Mouse (Mus musculus) adrenal gland, adult 2 months (tissue): ENCODE measurements around the gene Dnmbp. TPM values are rescaled to one million over a fixed set of nuclear protein-coding genes. Genes with fewer than 3 reads are reported as not detected.

Experiments used
- DNase-seq: peaks from one replicate; pipeline ENCODE4 v3.0.0; 2021
- polyA plus RNA-seq: library from polyadenylated mRNA; depleted of rRNA; stranded (reverse); fragments of >200 nt; gene quantifications from 2 replicates; pipeline ENCODE4 v1.2.3, GENCODE M21; 2012
- total RNA-seq, 2 experiments: library from RNA; stranded (reverse); gene quantifications; 2 replicates each; pipeline ENCODE4 v1.2.3; 2021

The Dnmbp gene
- total and polyA plus RNA-seq, 3 experiments = 10.8 to 13.9 (median 13.3) TPM

DNA sequence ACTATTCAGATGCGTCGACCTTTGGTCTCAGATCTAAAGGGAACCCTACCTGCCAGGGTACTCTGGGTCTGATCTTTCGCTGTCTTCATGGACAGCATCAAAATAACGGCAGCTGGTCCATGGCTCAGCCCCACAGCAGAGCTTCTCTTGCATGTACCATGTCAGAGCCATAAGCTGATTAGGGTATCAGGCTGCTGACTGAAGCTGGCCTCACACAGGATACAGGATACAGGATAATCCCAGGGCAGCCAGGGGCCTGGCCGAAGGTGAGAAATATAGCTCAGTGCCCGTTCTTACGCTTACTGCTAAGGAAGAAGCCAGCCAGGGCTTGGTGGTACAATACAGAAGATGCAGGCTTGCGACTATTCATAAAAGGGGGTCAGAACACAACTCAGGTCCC lies 4.6 kb upstream of the Dnmbp start:
- DNase-seq = no peak

DNA sequence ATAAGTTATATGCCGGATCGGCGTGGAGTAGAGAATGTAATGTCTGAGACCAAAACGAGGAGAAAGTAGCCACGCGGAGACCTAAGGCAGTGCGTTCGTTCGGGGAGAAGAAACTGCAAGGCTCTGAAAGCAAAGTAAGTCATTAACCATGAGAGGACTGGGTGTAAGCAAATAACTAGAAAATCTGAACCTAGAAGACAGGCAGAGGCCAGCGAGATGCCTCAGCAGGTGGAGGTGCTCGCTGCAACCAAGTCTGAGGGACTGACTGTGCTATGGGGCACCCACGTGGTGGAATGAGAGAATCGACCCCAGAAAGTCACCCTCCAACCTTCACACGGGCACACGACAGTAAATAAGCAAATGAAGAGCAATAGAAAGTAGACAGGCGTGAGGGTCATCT lies 3.1 kb upstream of the Dnmbp start:
- DNase-seq = no peak

DNA sequence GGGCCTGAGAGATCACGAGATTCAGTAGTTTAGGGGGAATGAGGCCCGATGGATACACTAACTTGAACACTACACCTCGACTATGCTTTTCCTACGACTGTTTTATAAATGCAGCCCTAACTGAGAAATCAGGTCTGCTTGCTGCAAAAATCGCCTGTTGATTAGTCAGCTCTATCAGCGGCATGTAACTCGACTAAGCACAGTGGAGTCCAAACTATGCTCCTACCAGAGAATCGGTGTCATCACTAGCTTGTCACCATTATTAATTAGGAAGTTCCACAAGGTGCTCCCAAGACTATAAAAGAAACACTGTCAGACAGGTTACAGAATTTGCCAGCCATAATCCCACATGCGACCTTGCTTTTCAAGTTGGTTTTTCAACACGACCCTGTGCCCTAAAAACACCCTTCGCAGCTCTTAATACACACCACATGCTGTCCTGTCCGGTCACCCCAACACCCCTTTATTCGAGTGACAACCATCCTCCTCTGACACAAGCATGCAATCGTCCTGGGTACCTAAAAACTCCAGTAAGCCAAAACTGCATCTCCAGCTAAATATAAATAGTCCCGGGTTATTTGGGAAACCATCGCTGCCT lies 721 bp downstream of the Dnmbp start:
- peak; percentile 40 for DNase-seq

DNA sequence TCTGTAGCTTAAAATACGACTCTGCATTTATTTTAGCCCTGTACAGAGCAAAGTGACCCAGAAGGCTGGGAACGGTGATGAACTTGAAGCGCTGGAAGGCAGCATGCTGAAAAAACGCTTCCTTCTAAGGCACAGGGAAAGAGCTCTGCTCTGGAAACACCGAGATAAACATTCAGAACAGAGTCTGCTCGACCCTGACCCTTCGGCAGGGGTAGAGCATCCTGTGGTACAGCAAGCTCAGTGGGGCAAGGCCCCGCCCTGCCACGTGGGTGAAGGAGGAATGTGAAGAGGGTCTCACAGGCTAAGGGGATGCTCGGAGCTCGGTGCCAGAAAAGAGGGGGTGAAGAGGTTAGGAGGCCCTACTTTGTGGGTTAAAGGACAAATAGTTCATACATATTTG lies 1.6 kb downstream of the Dnmbp start:
- DNase-seq = no peak

DNA sequence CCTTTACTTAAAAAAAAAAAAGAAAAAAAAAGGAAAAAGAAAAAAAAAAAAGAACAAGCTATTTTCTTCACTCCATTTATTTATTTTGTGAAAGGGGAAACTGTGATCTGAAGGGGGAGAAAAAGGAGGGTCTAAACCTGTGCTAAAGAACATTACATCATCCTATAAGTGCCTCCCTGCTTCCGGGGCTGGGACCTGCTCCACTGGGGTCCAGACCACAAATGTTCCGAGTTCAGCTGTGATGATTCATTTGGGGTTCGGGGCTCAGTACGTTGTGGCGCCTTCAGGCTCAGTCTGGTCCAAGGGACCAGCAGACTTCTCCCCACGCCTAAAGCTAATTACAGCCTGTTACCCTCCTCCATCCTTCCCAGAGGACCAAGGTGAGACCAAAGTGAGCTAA lies 9.1 kb downstream of the Dnmbp start:
- DNase-seq = no peak

- DNase-seq = no peak
Observed at GRCm38 (mm10) chr19:43930366-43930765, 9.6 kb downstream of the Dnmbp start.

DNA sequence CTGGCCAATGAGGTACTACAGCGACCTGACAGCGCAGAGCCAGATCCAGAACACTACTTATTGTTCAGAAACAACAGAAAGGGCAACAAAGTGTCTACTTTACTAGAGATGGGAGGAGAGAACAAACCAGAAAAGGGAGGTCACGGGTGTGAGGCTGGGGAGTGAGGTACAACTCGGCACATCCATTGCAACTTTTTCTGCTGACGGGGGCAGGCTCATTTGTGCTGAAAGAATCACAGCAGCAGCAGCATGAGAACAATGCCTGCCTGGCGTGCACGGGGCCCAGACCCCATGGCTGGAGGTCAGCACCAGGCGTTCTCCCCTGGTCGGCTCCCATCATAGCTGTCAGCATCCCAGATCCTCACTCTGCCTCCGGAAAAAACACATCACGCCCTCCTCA lies 10.1 kb downstream of the Dnmbp start:
- no peak for DNase-seq

DNA sequence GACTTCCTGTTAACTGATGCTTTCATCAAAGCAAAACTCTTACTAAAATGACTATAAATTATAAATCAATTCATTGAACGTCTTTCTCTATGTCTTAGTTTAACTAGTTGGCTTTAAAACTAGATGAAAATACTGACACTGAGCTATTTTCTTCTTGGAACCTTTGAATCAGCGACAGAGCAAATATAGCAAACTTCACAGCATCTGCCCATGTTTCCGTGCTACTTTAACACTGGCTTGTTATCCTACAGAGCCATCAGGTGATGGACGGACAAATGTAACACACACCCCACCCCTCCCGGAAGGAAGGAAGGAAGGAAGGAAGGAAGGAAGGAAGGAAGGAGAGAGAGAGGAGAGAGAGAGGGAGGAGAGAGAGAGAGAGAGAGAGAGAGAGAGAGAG lies 12.0 kb downstream of the Dnmbp start:
- no peak for DNase-seq

GRCm38 (mm10) chr19:43927057-43927456 lies 12.9 kb downstream of the Dnmbp start:
- no peak for DNase-seq

GRCm38 (mm10) chr19:43926141-43926987 lies 13.6 kb downstream of the Dnmbp start:
- DNase-seq = peak; percentile 35

- no peak for DNase-seq
Observed at GRCm38 (mm10) chr19:43924361-43924760, 15.6 kb downstream of the Dnmbp start.

DNA sequence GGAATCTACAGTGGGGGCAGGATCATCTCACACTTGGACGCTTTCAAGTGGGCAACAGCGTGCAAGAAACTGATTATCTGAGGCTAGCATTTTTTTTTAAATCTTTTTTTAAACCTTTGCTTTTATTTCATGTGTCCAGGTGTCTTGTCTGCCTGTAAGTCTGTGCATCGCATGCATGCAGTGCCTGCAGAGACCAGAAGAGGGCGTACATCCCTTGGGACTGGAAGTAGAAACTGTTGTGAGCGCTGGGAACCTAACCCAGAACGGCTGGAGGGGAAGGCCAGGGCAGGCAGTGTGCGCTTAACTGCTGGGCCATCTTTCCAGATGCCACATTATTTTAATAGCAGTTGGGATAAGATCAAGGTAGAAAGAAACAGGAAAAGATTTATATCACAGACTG lies 17.0 kb downstream of the Dnmbp start:
- DNase-seq = no peak

GRCm38 (mm10) chr19:43921410-43921809 lies 18.6 kb downstream of the Dnmbp start:
- no peak for DNase-seq

GRCm38 (mm10) chr19:43920453-43921300 lies 19.3 kb downstream of the Dnmbp start:
- DNase-seq = no peak

- no peak for DNase-seq
Observed at GRCm38 (mm10) chr19:43919841-43920240, 20.1 kb downstream of the Dnmbp start.

DNA sequence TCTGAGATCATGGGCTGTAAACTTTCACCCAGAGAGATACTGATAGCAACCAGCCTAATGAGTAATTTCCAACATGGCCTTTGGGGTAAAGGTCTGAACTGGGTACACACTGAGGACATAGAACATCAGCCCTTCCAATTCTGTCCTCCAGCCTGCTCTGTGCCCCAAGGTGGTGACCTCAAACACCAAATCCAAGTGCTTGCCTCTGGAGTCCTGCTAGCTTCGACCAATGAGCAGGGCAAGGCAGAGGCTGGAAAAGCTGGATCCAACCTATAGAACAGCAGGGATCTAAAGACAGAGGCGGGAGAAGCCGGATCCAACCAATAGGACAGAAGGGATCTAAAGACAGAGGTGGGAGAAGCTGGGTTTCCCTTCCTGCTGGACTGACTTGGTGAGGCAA lies 21.2 kb downstream of the Dnmbp start:
- DNase-seq = no peak

DNA sequence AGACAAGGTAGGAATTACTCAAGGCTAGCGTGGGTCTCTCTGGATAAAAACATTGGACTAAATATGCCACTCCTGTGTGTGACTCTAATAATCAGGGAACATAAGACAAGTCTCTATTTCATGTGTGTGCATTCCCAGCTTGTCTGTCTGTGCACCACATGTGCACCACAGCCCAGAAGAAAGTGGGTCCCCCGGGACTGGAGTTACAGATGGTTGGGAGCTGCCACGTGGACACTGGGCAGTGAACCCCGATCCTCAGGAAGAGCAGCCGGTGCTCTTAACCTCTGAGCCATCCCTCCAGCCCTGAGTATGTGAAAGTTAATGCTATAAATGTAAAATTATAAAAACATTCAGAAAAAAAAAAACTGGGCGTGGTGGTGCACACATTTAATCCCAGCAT lies 22.2 kb downstream of the Dnmbp start:
- no peak for DNase-seq

DNA sequence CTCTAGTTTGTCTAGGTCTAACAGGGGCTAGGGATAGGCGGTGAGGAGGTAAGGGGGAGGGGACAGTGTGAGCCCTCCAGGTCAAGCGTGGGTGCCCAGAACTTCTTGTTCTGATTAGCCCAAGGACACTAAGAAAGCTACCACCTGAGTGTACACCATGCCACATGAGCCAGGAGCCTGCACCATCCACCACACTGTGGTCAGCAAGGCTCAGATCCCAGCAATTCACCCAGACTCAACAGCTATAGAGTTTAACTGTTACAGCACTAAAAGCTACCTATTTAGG lies 22.6 kb downstream of the Dnmbp start:
- DNase-seq = no peak

DNA sequence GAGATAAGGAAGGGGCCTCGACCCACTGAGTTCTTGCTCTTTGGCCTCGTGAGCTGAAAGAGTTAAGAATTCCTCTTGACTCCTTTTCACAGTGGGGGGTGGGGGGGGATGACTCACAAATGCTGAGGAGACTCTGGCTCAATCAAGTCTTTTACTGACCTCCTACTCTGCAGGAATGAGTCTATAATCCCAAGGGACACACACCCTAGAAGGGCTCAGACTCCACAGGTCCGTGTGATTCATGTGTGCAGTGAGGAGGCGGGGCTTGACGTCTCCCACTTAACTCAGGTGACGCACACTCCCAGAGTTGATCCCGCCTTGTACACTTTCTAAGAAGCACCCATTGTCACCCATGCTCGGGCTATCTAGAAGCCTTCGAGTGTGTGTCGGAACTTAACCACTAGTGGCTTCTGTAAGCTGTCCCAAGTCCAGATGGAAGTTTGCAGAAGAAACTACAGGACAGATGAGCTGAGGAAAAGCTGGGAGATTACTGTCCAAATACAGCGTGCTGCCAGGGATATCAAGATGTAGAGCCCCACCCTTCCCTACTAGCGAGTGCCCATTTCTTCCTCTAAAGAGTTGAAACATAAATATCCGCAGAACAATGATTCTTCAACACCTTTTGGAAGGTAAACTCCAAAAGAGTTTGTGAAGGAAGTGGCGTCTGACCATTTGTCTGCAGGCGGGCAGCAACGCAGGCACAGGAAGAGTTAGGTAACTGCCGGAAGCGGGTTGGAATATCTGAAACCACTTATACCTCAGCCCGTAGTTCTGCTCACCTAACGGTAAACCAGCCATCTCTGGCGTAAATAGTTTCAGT lies 23.2 kb downstream of the Dnmbp start:
- DNase-seq = peak; percentile 56

DNA sequence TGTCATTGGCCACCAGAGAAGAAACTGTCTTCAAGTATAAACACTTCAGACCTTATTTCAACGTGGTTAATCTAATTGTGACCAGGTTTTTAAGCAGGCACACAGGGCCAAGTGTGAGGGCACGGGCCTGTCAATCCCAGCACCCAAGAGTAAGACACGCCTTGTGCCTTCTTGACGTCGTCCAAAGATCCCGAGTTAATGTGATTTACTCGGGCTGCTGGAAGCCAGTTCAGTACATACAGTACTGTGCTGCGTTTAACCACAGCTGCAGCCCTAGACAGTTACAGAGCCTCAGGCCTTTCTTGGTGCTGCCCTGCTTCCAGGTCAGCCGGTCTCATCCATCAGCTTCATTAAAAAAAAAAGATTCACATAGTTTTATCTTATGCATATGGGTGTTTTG lies 24.6 kb downstream of the Dnmbp start:
- DNase-seq = no peak

- no peak for DNase-seq
Observed at GRCm38 (mm10) chr19:43914986-43915385, 25.0 kb downstream of the Dnmbp start.

- no peak for DNase-seq
Observed at GRCm38 (mm10) chr19:43912775-43913486, 27.1 kb downstream of the Dnmbp start.
